Comparison of ENCODE assay signal across 12 mouse cellular contexts in the genomic region with DNA sequence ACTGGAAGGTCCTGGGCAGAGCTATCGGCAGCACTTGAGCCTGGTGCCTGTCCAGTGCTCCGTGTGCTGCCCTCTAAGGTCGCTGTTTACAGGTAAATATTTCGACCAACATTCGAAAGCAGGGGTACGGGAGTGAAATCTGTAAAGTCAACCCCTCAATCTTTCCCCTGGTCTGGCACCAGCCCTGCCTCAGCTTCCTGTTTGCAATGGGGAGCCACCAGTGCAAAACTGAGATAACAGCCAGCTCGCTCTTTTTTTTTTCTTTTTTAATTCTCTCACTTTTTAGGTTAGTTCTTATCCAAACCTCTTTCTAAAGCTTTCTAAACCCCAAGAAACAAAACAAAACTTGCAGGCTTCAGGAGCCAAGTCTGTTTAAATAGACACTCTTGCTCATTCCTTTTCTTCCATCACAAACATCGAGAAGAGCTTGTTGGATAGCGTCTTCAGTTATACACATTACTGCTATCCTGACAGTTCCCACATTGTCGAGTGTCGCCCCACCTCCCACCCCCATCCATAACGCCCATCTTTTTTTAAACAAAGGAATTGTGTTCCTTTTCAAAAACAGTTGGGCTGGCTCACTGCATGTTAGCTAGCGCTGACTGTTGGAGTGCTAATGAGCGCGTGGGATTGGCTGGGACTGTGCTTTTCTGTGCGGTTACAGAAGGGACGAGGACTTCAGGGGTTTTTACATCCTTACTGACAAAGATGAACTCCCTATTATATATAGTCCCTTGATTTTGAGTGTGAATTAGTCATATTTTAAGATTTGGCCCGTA. TPM values are rescaled to one million over a fixed set of nuclear protein-coding genes. Genes with fewer than 3 reads are reported as not detected.
A peak's percentile ranks its signal among the peaks of the same experiment; 100 is the strongest.
DNase-seq lines count a peak whose midpoint lies in the region; TF ChIP-seq lines count a peak whose summit lies in the region.
"Had no signal": no experiment of that assay in that cellular context is flagged by ENCODE, and none has a peak within 500 bp of the region (broad histone marks: within the 10 kb centered on the region; RNA-seq: fewer than 3 reads in every experiment).

No protein-coding gene starts in this region.

- no peak for TF ChIP-seq POLR2A in thymus, adult 2 months (IDR thresholded peaks at IDR 0.05; ENCODE audit: control insufficient read depth, extremely low read depth, insufficient read depth, low read length, poor library complexity)

- H3K4me3 ChIP-seq in gastrocnemius, adult 2 months = no peak overlapping the region
- H3K4me3 ChIP-seq in thymus, adult 2 months (ENCODE audit: control insufficient read depth, insufficient read depth, low read length) = no peak overlapping the region
- H3K4me3 ChIP-seq in limb, embryonic 10.5 days = no peak overlapping the region
- H3K4me3 ChIP-seq: liver, embryonic 12.5 days had no signal

- no peak for DNase-seq in gastrocnemius, adult 2 months
- DNase-seq in gastrocnemius, adult 18-20 months (ENCODE audit: low spot score) = no peak
- DNase-seq in thymus, adult 2 months = no peak
- DNase-seq in thymus, postnatal 36 days = no peak
- DNase-seq in layer of hippocampus, postnatal 36 days = peak; percentile 45 to 49
- no peak for DNase-seq in embryo, embryonic 9.5 days (ENCODE audit: extremely low spot score)
- DNase-seq in limb, embryonic 10.5 days (ENCODE audit: low spot score) = no peak
- DNase-seq in thymus, postnatal 0 days (ENCODE audit: low spot score) = no peak
- DNase-seq: adrenal gland, postnatal 10 days; gastrocnemius, postnatal 10 days; kidney, adult 8-10 months had no signal

- H3K36me3 ChIP-seq in thymus, adult 2 months (ENCODE audit: control insufficient read depth, insufficient read depth, low read length) = peaks cover 5% of the 10 kb centered on the region
- H3K36me3 ChIP-seq in limb, embryonic 10.5 days = peaks cover 93% of the 10 kb centered on the region

- intact Hi-C loops in gastrocnemius, adult 2 months (cut with DNase I) = no loop called here

- no peak for TF ChIP-seq CTCF in gastrocnemius, adult 2 months (IDR thresholded peaks at IDR 0.05)
- no peak for TF ChIP-seq CTCF in thymus, adult 2 months (IDR thresholded peaks at IDR 0.05; ENCODE audit: borderline replicate concordance, control insufficient read depth, extremely low read depth, insufficient read depth, low read length, poor library complexity)

- no peaks in the 10 kb centered on the region for H3K9me3 ChIP-seq in limb, embryonic 10.5 days (replicated peaks)
- H3K9me3 ChIP-seq: liver, embryonic 12.5 days had no signal

- peaks cover 42% of the 10 kb centered on the region for H3K4me1 ChIP-seq in thymus, adult 2 months (replicated peaks; ENCODE audit: control insufficient read depth, insufficient read depth, low read length)
- no peaks in the 10 kb centered on the region for H3K4me1 ChIP-seq in limb, embryonic 10.5 days

- 66% methylated on average over 18 of the region's 18 CpGs for WGBS in thymus, adult 2 months
- WGBS in limb, embryonic 10.5 days = 94% methylated on average over 18 of the region's 18 CpGs

- H3K27ac ChIP-seq in gastrocnemius, adult 2 months = peak overlapping the region; percentile 29; the same call in 1 of the 2 replicates
- peak overlapping the region; percentile 10; the same call in 1 of the 2 replicates for H3K27ac ChIP-seq in thymus, adult 2 months (ENCODE audit: control insufficient read depth, insufficient read depth, low read length)
- no peak overlapping the region for H3K27ac ChIP-seq in limb, embryonic 10.5 days
- H3K27ac ChIP-seq: liver, embryonic 12.5 days had no signal

- H3K27me3 ChIP-seq in thymus, adult 2 months (ENCODE audit: control insufficient read depth, insufficient read depth, low read length) = no peaks in the 10 kb centered on the region; the same call in 1 of the 2 replicates
- H3K27me3 ChIP-seq in limb, embryonic 10.5 days (ENCODE audit: low read depth, poor library complexity, severe bottlenecking) = no peaks in the 10 kb centered on the region
- H3K27me3 ChIP-seq: liver, embryonic 12.5 days had no signal

RNA-seq across cellular contexts. Expression of gene Eid3, which starts 27.6 kb away (rescaled TPM):
- total RNA-seq in gastrocnemius, adult 2 months (2021) = 1 to 10 TPM in 1 of 2 experiments, under 1 TPM in 1; 0.59 to 2.5 TPM
- total RNA-seq in gastrocnemius, adult 18-20 months (2021) = 1 to 10 TPM in 1 of 2 experiments, under 1 TPM in 1; 0.90 to 1.1 TPM
- 0.37 and 0.46 TPM in 2 replicates for polyA plus RNA-seq in thymus, adult 2 months (2012; rRNA removed)
- 1 to 10 TPM; 1.5 to 1.9 TPM for total RNA-seq in layer of hippocampus, postnatal 36 days (2021)
- polyA plus RNA-seq in limb, embryonic 10.5 days (2016; fragmentation: Nextera tagmentation; extraction: Ambion mirVana) = 0.56 and 0.63 TPM in 2 replicates
- 0.19 and 0.27 TPM in 2 replicates for polyA plus RNA-seq in thymus, postnatal 0 days (2015; fragmentation: Nextera tagmentation; extraction: Ambion mirVana)

Comparison
In these comparisons a context has a peak if more than half of its experiments do, and no peak if none do; other contexts are left out.
1. DNase-seq: peak in layer of hippocampus, postnatal 36 days (2 of 2); none in gastrocnemius, adult 2 months (single experiment), gastrocnemius, adult 18-20 months (single experiment), thymus, adult 2 months (single experiment), thymus, postnatal 36 days (0 of 2), embryo, embryonic 9.5 days (single experiment), limb, embryonic 10.5 days (single experiment) and thymus, postnatal 0 days (single experiment).